Mouse (Mus musculus) heart, embryonic 14.5 days (tissue): Measurements from ENCODE around the gene Iyd. TPM values are rescaled to one million over a fixed set of nuclear protein-coding genes. Genes with fewer than 3 reads are reported as not detected.

Experiments
- ATAC-seq: fragments of 200-750 bp; cut with Nextera tagmentation; 2 replicates; pipeline ENCODE4 v1.8.0; 2017; ENCODE audit warnings: low read depth, moderate TSS enrichment; ENCODE audit not compliant: insufficient number of reproducible peaks, insufficient read depth, low FRiP score
- H3K27ac ChIP-seq, 2 experiments: fragments of 200-500 bp in 1 of 2; fragments of 300-500 bp in 1 of 2; sonication (generic) in 1 of 2; replicated peaks in 1 of 2; 2 replicates each; pipeline ENCODE4 v1.5.1; 2012 to 2014; ENCODE audit warnings: low read depth in 2 of 2, low read length in 2 of 2, control low read depth in 1 of 2, mild to moderate bottlenecking in 1 of 2, mixed read lengths in 1 of 2; ENCODE audit not compliant: control insufficient read depth in 1 of 2, insufficient read depth in 1 of 2
- H3K27me3 ChIP-seq: fragments of 300-500 bp; sonication (generic); 2 replicates; pipeline ENCODE4 v1.6.1; 2014; ENCODE audit warnings: mild to moderate bottlenecking, low read length, control low read depth; ENCODE audit not compliant: control insufficient read depth, insufficient read depth
- H3K36me3 ChIP-seq: fragments of 300-500 bp; sonication (generic); 2 replicates; pipeline ENCODE4 v1.6.1; 2014; ENCODE audit warnings: mild to moderate bottlenecking, control low read depth, low read length, mixed read lengths; ENCODE audit not compliant: control insufficient read depth, insufficient read depth
- H3K4me1 ChIP-seq, 2 experiments: fragments of 200-500 bp in 1 of 2; fragments of 300-500 bp in 1 of 2; sonication (generic) in 1 of 2; 2 replicates each; pipeline ENCODE4 v1.6.1; 2012 to 2014; ENCODE audit warnings: low read length in 2 of 2, control low read depth in 1 of 2, mixed read lengths in 1 of 2; ENCODE audit not compliant: control insufficient read depth in 2 of 2, insufficient read depth in 2 of 2
- H3K4me2 ChIP-seq: fragments of 300-500 bp; sonication (generic); 2 replicates; pipeline ENCODE4 v1.6.1; 2014; ENCODE audit warnings: mild to moderate bottlenecking, low read length
- H3K4me3 ChIP-seq, 2 experiments: fragments of 200-500 bp in 1 of 2; fragments of 300-500 bp in 1 of 2; sonication (generic) in 1 of 2; 2 replicates each; pipeline ENCODE4 v1.5.1; 2012 to 2014; ENCODE audit warnings: low read length in 2 of 2, mild to moderate bottlenecking in 2 of 2, control low read depth in 1 of 2, low read depth in 1 of 2, moderate library complexity in 1 of 2; ENCODE audit not compliant: control insufficient read depth in 1 of 2, insufficient read depth in 1 of 2
- H3K9ac ChIP-seq: fragments of 300-500 bp; sonication (generic); 2 replicates; pipeline ENCODE4 v1.6.1; 2014; ENCODE audit warnings: mild to moderate bottlenecking, low read length
- H3K9me3 ChIP-seq: fragments of 300-500 bp; sonication (generic); 2 replicates; pipeline ENCODE4 v1.6.1; 2016; ENCODE audit warnings: low read length, control low read depth; ENCODE audit not compliant: control insufficient read depth
- WGBS: fragments of 180-500 bp; shearing (Covaris S2); extraction: QIAGEN DNeasy Blood & Tissue Kit; methylation state at CpG from one replicate; pipeline ENCODE4 v1.1.7; 2014; 5-methylcytosine and 5-hydroxymethylcytosine counted together
- polyA plus RNA-seq: library from polyadenylated mRNA; unstranded; fragments of >200 nt; fragmentation: Nextera tagmentation; extraction: Ambion mirVana; gene quantifications from 2 replicates; pipeline ENCODE4 v1.2.1, GENCODE M21; 2014

Gene Iyd
- polyA plus RNA-seq, 1 experiment from 2014 or later = 0.58 TPM

DNA sequence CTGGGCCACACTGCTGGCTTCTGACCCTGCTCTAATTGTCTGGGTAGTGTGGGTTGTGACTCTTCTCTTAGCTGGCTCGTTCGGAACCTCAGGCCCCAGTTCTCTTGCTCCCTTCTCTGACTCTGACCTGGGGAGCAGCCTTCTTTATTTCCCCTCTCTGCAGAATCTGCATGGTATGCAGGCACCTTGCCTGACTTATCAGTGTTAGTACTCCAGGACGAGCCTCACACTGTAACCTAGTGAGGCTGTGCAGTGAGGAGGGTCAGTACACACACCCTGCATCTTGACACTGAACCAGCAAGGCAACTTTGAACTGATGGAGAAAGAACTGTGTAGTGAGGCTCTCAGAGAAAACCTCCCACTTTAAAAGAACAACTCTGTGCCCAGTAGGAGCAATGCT, 15.5 kb upstream of the Iyd start:
- H3K27ac ChIP-seq = peak overlapping the region; percentile 84 to 86
- no peaks in the 10 kb centered on the region for H3K27me3 ChIP-seq
- no peak overlapping the region for H3K4me3 ChIP-seq
- no peaks in the 10 kb centered on the region for H3K9me3 ChIP-seq
- 0 out of 2 replicates have a peak overlapping the region, but pooled peaks have one; percentile 4 for H3K4me2 ChIP-seq
- H3K4me1 ChIP-seq = peaks cover 28 to 68% of the 10 kb centered on the region in 2 experiments
- 32% methylated on average over 3 of the region's 3 CpGs for WGBS
- no peak for ATAC-seq
- no peaks in the 10 kb centered on the region for H3K36me3 ChIP-seq
- peak overlapping the region; percentile 51 for H3K9ac ChIP-seq

GRCm38 (mm10) chr10:3525420-3526019, 14.5 kb upstream of the Iyd start:
- H3K27ac ChIP-seq = peak overlapping the region; percentile 68 to 84
- H3K27me3 ChIP-seq = no peaks in the 10 kb centered on the region
- peak overlapping the region; percentile 51; the same call in 1 of the 2 replicates for H3K9ac ChIP-seq
- H3K36me3 ChIP-seq = no peaks in the 10 kb centered on the region
- H3K4me2 ChIP-seq = no peak overlapping the region
- no peaks in the 10 kb centered on the region for H3K9me3 ChIP-seq
- ATAC-seq = peak; percentile 80
- WGBS = 4% methylated on average over 2 of the region's 2 CpGs
- H3K4me3 ChIP-seq = no peak overlapping the region
- peaks cover 30 to 75% of the 10 kb centered on the region in 2 experiments for H3K4me1 ChIP-seq

DNA sequence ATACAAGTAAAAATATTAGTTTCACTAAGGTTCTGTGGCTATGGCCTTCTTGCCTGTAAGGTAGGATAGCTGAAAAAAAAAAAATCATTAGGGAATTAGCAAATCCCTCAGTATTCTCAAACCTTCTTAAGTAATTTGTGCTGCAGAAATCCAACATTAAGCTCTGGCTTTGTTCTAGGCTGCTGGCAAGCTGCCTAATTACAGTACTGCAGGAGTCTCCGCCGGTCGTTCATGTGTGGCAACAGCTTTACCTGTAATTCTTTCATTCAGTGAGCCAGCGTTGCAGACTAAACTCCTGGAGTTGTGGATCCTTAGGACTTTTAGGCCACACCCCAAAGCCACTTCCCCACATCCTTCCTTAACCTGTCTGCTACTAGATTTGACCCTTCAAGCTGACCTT, 10.2 kb upstream of the Iyd start:
- Histone ChIP-seq H3K36me3 (no peaks in the 10 kb centered on the region), H3K4me2 (no peak overlapping the region), H3K27me3 (no peaks in the 10 kb centered on the region), H3K4me1 (peaks cover 23 to 55% of the 10 kb centered on the region in 2 experiments), H3K9ac (no peak overlapping the region), H3K9me3 (no peaks in the 10 kb centered on the region), H3K27ac (no peak overlapping the region), H3K4me3 (no peak overlapping the region)
- WGBS = 83% methylated on average over 4 of the region's 4 CpGs
- no peak for ATAC-seq

GRCm38 (mm10) chr10:3530661-3531060, 9.4 kb upstream of the Iyd start:
- Histone ChIP-seq H3K27ac (0 out of 4 replicates have a peak overlapping the region, but pooled peaks have one; percentile 9 to 22), H3K9ac (0 out of 2 replicates have a peak overlapping the region, but pooled peaks have one; percentile 16), H3K4me1 (peaks cover 21 to 49% of the 10 kb centered on the region in 2 experiments), H3K4me2 (no peak overlapping the region), H3K36me3 (no peaks in the 10 kb centered on the region), H3K9me3 (no peaks in the 10 kb centered on the region), H3K4me3 (no peak overlapping the region), H3K27me3 (no peaks in the 10 kb centered on the region)
- whole genome bisulfite sequencing = 40% methylated on average over 4 of the region's 4 CpGs
- ATAC-seq = no peak

GRCm38 (mm10) chr10:3531375-3531774, 8.7 kb upstream of the Iyd start:
- Histone ChIP-seq H3K4me2 (no peak overlapping the region), H3K4me3 (no peak overlapping the region), H3K36me3 (no peaks in the 10 kb centered on the region), H3K9ac (0 out of 2 replicates have a peak overlapping the region, but pooled peaks have one; percentile 16), H3K9me3 (no peaks in the 10 kb centered on the region), H3K4me1 (peaks cover 18 to 43% of the 10 kb centered on the region in 2 experiments), H3K27ac (no peak overlapping the region; a peak in 1 of 4 replicates), H3K27me3 (no peaks in the 10 kb centered on the region)
- WGBS = 4% methylated on average over 4 of the region's 4 CpGs
- ATAC-seq = no peak

GRCm38 (mm10) chr10:3534445-3534844, 5.6 kb upstream of the Iyd start:
- Histone ChIP-seq H3K4me1 (peaks cover 5 to 19% of the 10 kb centered on the region in 2 experiments), H3K9ac (no peak overlapping the region), H3K36me3 (no peaks in the 10 kb centered on the region), H3K27me3 (no peaks in the 10 kb centered on the region), H3K4me2 (peak overlapping the region; percentile 54), H3K9me3 (no peaks in the 10 kb centered on the region), H3K4me3 (no peak overlapping the region), H3K27ac (no peak overlapping the region)
- 3% methylated on average over 7 of the region's 7 CpGs for WGBS
- no peak for ATAC-seq

- Histone ChIP-seq H3K27ac (no peak overlapping the region), H3K9ac (no peak overlapping the region; the same call in 1 of the 2 replicates), H3K4me2 (no peak overlapping the region), H3K4me1 (peaks cover 3% of the 10 kb centered on the region in 2 experiments; a peak in 3 of 4 replicates), H3K36me3 (no peaks in the 10 kb centered on the region), H3K4me3 (no peak overlapping the region), H3K9me3 (no peaks in the 10 kb centered on the region), H3K27me3 (no peaks in the 10 kb centered on the region)
- no peak for ATAC-seq
- 75% methylated on average over 1 of the region's 1 CpGs for WGBS
Measured at GRCm38 (mm10) chr10:3536361-3536760, 3.7 kb upstream of the Iyd start.

DNA sequence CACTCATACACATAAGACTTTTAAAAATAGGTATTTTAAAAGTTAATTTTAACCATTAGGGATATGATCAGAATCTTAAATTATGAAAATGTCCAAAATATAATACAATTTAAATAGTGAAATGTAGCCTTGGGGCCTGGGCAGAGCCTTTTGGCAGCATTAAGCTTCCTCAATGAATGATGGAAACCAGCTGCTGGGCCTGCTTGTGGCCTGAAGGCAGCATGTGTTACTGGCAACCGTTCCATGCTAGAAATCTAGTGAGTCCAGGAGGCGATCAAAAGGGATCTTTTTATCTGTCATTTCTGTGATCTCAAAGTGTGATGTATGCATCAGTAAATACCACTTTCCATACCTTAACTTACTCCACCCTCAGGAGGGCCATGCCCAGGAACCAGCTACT, 9.3 kb downstream of the Iyd start:
- Histone ChIP-seq H3K27ac (no peak overlapping the region), H3K27me3 (no peaks in the 10 kb centered on the region), H3K4me1 (no peaks in the 10 kb centered on the region), H3K9me3 (no peaks in the 10 kb centered on the region), H3K9ac (no peak overlapping the region), H3K36me3 (no peaks in the 10 kb centered on the region), H3K4me3 (no peak overlapping the region), H3K4me2 (no peak overlapping the region)
- WGBS = 64% methylated on average over 2 of the region's 2 CpGs
- ATAC-seq = no peak
